Mouse (Mus musculus) left cerebral cortex, postnatal 25 days (tissue): ENCODE measurements around the gene Cacng8. TPM values are rescaled to one million over a fixed set of nuclear protein-coding genes. Genes with fewer than 3 reads are reported as not detected.

Source experiments
- DNase-seq, 2 experiments: peaks; one replicate each; pipeline ENCODE4 v3.0.0; 2022; ENCODE audit warnings: low spot score in 2 of 2, mixed read lengths in 1 of 2
- intact Hi-C: fragments of 180-260 bp; cut with DNase I; formaldehyde crosslinking; loops from one replicate; pipeline ENCODE4 v1.15.1; 2025
- total RNA-seq, 2 experiments: library from RNA; stranded (reverse); gene quantifications; 2 replicates each; pipeline ENCODE4 v1.2.3; 2021

The Cacng8 gene
- total RNA-seq, 2 experiments from 2014 or later: 172 to 174 TPM

GRCm38 (mm10) chr7:3422051-3422450 is 31.6 kb downstream of the Cacng8 start:
- DNase-seq: no peak
- intact Hi-C loops: no loop called here

GRCm38 (mm10) chr7:3423430-3423829 is 32.9 kb downstream of the Cacng8 start:
- intact Hi-C loops: no loop called here
- DNase-seq: no peak

- no peak for DNase-seq
- intact Hi-C loops: no loop called here
These were observed 33.4 kb downstream of the Cacng8 start, which contains the start of gene Cacng6 for GRCm38 (mm10) chr7:3423895-3424294. TSS of gene Cacng6 (plus strand) at chr7:3424195.

- intact Hi-C loops: no loop called here
These were observed 34.7 kb downstream of the Cacng8 start for GRCm38 (mm10) chr7:3425141-3425540.

GRCm38 (mm10) chr7:3430161-3430560 is 39.7 kb downstream of the Cacng8 start:
- no peak for DNase-seq
- intact Hi-C loops: no loop called here

More at GRCm38 (mm10) chr7:3425141-3425540, 34.7 kb downstream of the Cacng8 start:
- no peak for DNase-seq

- peak in 1 of 2 experiments; percentile 66 for DNase-seq
- intact Hi-C loops: no loop called here
These were observed 41.6 kb downstream of the Cacng8 start for GRCm38 (mm10) chr7:3432066-3432465.

GRCm38 (mm10) chr7:3437941-3438340 is 47.5 kb downstream of the Cacng8 start:
- intact Hi-C loops: no loop called here

GRCm38 (mm10) chr7:3439984-3440383 is 49.5 kb downstream of the Cacng8 start:
- intact Hi-C loops: no loop called here
- DNase-seq: no peak

More at GRCm38 (mm10) chr7:3437941-3438340, 47.5 kb downstream of the Cacng8 start:
- DNase-seq: no peak

- intact Hi-C loops: no loop called here
- DNase-seq: no peak
These were observed 50.0 kb downstream of the Cacng8 start for GRCm38 (mm10) chr7:3440526-3440925.

GRCm38 (mm10) chr7:3442476-3443062 is 52.1 kb downstream of the Cacng8 start:
- no peak for DNase-seq
- intact Hi-C loops: no loop called here

- no peak for DNase-seq
- intact Hi-C loops: no loop called here
These were observed 54.2 kb downstream of the Cacng8 start for GRCm38 (mm10) chr7:3444678-3445077.

GRCm38 (mm10) chr7:3446584-3446983 is 56.1 kb downstream of the Cacng8 start:
- intact Hi-C loops: no loop called here

GRCm38 (mm10) chr7:3447026-3447425 is 56.5 kb downstream of the Cacng8 start:
- intact Hi-C loops: no loop called here
- DNase-seq: no peak

More at GRCm38 (mm10) chr7:3446584-3446983, 56.1 kb downstream of the Cacng8 start:
- DNase-seq: no peak

GRCm38 (mm10) chr7:3448737-3449454 is 58.4 kb downstream of the Cacng8 start:
- peak; percentile 72 to 84 for DNase-seq

GRCm38 (mm10) chr7:3450671-3451070 is 60.2 kb downstream of the Cacng8 start:
- peak in 1 of 2 experiments; percentile 65 for DNase-seq
- intact Hi-C loops: no loop called here

More at GRCm38 (mm10) chr7:3448737-3449454, 58.4 kb downstream of the Cacng8 start:
- intact Hi-C loops: loop anchor here (2.0 kb wide), 3 partner anchors 32 to 228 kb away; no protein-coding TSS in a partner anchor

- DNase-seq: no peak
- intact Hi-C loops: no loop called here
These were observed 60.7 kb downstream of the Cacng8 start for GRCm38 (mm10) chr7:3451161-3451560.

- DNase-seq: no peak
- intact Hi-C loops: no loop called here
These were observed 62.5 kb downstream of the Cacng8 start for GRCm38 (mm10) chr7:3452821-3453485.

- DNase-seq: no peak
- intact Hi-C loops: no loop called here
These were observed 63.2 kb downstream of the Cacng8 start for GRCm38 (mm10) chr7:3453486-3454183.

GRCm38 (mm10) chr7:3457111-3457840 is 66.8 kb downstream of the Cacng8 start:
- peak in 1 of 2 experiments; percentile 82 for DNase-seq
- intact Hi-C loops: no loop called here
